Mouse (Mus musculus) CH12.LX (cell line): Measurements from ENCODE around the gene Fam213b. TPM values are rescaled to one million over a fixed set of nuclear protein-coding genes. Genes with fewer than 3 reads are reported as not detected.

Experiments used
- DNase-seq: peaks from one replicate; pipeline ENCODE4 v3.0.0-alpha.2; 2013; ENCODE audit errors: extremely low read depth
- H3K27ac ChIP-seq: 2 replicates; pipeline ENCODE4 v1.5.1; 2012; ENCODE audit warnings: low read depth, mild to moderate bottlenecking, control low read depth, moderate library complexity; ENCODE audit not compliant: insufficient read depth
- H3K27me3 ChIP-seq: replicated peaks from 2 replicates; pipeline ENCODE3; 2012; ENCODE audit warnings: inconsistent platforms
- H3K36me3 ChIP-seq, 2 experiments: replicated peaks in 1 of 2; 2 replicates each; pipeline versions ENCODE3 to v1.6.1; 2012; ENCODE audit warnings: inconsistent platforms in 1 of 2, low read length in 1 of 2, mild to moderate bottlenecking in 1 of 2, mixed read lengths in 1 of 2, moderate library complexity in 1 of 2; ENCODE audit not compliant: control insufficient read depth in 1 of 2, insufficient read depth in 1 of 2
- H3K4me1 ChIP-seq, 2 experiments: 2 replicates each; pipeline ENCODE4 v1.6.1; 2012; ENCODE audit warnings: inconsistent platforms in 1 of 2, moderate library complexity in 1 of 2; ENCODE audit not compliant: insufficient read depth in 2 of 2, control insufficient read depth in 1 of 2
- H3K4me2 ChIP-seq: 2 replicates; pipeline ENCODE4 v1.6.1; 2012; ENCODE audit warnings: low read depth, mild to moderate bottlenecking, control low read depth; ENCODE audit not compliant: poor library complexity, insufficient read depth, severe bottlenecking
- H3K4me3 ChIP-seq, 3 experiments: fragments of 150-350 bp in 1 of 3; sonication (generic) in 1 of 3; replicated peaks in 1 of 3; 2 replicates each; pipeline versions ENCODE3 to v1.5.1; 2011 to 2012; ENCODE audit warnings: low read depth in 2 of 3, low read length in 2 of 3, mild to moderate bottlenecking in 2 of 3, moderate library complexity in 2 of 3, control low read depth in 1 of 3, improper control_type of control experiment in 1 of 3, inconsistent platforms in 1 of 3, mixed read lengths in 1 of 3; ENCODE audit not compliant: poor library complexity in 1 of 3
- H3K79me2 ChIP-seq: replicated peaks from 2 replicates; pipeline ENCODE4 v1.6.1; 2012; ENCODE audit warnings: mild to moderate bottlenecking, moderate library complexity; ENCODE audit not compliant: control insufficient read depth, poor library complexity, insufficient read depth, severe bottlenecking; ENCODE audit errors: extremely low read depth
- H3K9ac ChIP-seq: 2 replicates; pipeline ENCODE4 v1.6.1; 2012; ENCODE audit warnings: low read depth, mild to moderate bottlenecking, control low read depth, moderate library complexity; ENCODE audit not compliant: insufficient read depth
- H3K9me3 ChIP-seq: replicated peaks from 2 replicates; pipeline ENCODE3; 2012; ENCODE audit warnings: low read length, inconsistent platforms, mixed read lengths
- BHLHE40 ChIP-seq: IDR thresholded peaks from 2 replicates; pipeline ENCODE4 v1.6.1; 2011; ENCODE audit warnings: mild to moderate bottlenecking, low read depth, low read length, improper control_type of control experiment
- GABPA ChIP-seq: IDR thresholded peaks from 2 replicates; pipeline ENCODE4 v1.6.1; 2012; ENCODE audit warnings: low read depth, low read length, improper control_type of control experiment, inconsistent platforms; ENCODE audit not compliant: insufficient replicate concordance
- MAZ ChIP-seq: IDR thresholded peaks from 2 replicates; pipeline ENCODE4 v1.6.1; 2012; ENCODE audit warnings: low read depth, mild to moderate bottlenecking, inconsistent platforms, low read length, improper control_type of control experiment, moderate library complexity
- MYC ChIP-seq: IDR thresholded peaks from 2 replicates; pipeline ENCODE4 v1.6.1; 2011; ENCODE audit warnings: low read depth, mild to moderate bottlenecking, improper control_type of control experiment, low read length
- POLR2A ChIP-seq: IDR thresholded peaks from 2 replicates; pipeline ENCODE4 v1.6.1; 2011; ENCODE audit warnings: low read depth, mild to moderate bottlenecking, improper control_type of control experiment, low read length
- TBP ChIP-seq: conservative IDR thresholded peaks from 2 replicates; pipeline ENCODE4 v1.6.1; 2011; ENCODE audit warnings: low read depth, low read length, improper control_type of control experiment
- TCF12 ChIP-seq: IDR thresholded peaks from 2 replicates; pipeline ENCODE4 v1.6.1; 2014; ENCODE audit warnings: low read depth, mild to moderate bottlenecking, inconsistent platforms, low read length, improper control_type of control experiment
- ZC3H11A ChIP-seq: IDR thresholded peaks from 2 replicates; pipeline ENCODE4 v1.6.1; 2012; ENCODE audit warnings: low read depth, mild to moderate bottlenecking, inconsistent platforms, low read length, improper control_type of control experiment
- ZNF384 ChIP-seq: IDR thresholded peaks from 2 replicates; pipeline ENCODE4 v1.6.1; 2012; ENCODE audit warnings: low read depth, low read length, improper control_type of control experiment, inconsistent platforms
- dilution Hi-C: fragments of 300-500 bp; cut with MboI; formaldehyde crosslinking; loops from 2 replicates; pipeline ENCODE4 v1.14.3; 2020; ENCODE audit warnings: low sequenced_read_pairs; ENCODE audit not compliant: extremely low pct_unique_long_range_greater_than_20kb, extremely low pct_ligation_motif_present
- in situ Hi-C: fragments of 300-500 bp; cut with MboI; formaldehyde crosslinking; loops from 3 replicates; pipeline ENCODE4 v1.14.3; 2019; ENCODE audit warnings: low sequenced_read_pairs, low pct_ligation_motif_present, low pct_unique_long_range_greater_than_20kb, mixed read lengths
- polyA plus RNA-seq: library from polyadenylated mRNA; unstranded; fragments of >175 nt; gene quantifications from 2 replicates; pipeline ENCODE4 v1.2.1, GENCODE M21; 2012; ENCODE audit warnings: low read depth; ENCODE audit not compliant: insufficient read length
- total RNA-seq, 2 experiments: library from RNA; depleted of rRNA; stranded (reverse); fragments of 300-350 nt in 1 of 2; fragments of >200 nt in 1 of 2; gene quantifications; 2 replicates each; pipeline ENCODE4 v1.2.3; 2012 to 2014

Fam213b gene
- total and polyA plus RNA-seq, 3 experiments, result 5.5 to 49.8 (median 6.1) TPM

- Histone ChIP-seq H3K4me2 (no peak overlapping the region), H3K4me1 (peaks cover 0 to 10% of the 10 kb centered on the region in 2 experiments; a peak in 2 of 4 replicates), H3K27me3 (peaks cover 78% of the 10 kb centered on the region), H3K9ac (no peak overlapping the region), H3K9me3 (peaks cover 3% of the 10 kb centered on the region), H3K4me3 (no peak overlapping the region), H3K36me3 (no peaks in the 10 kb centered on the region), H3K27ac (no peak overlapping the region), H3K79me2 (no peaks in the 10 kb centered on the region)
- in situ Hi-C loops, result no loop called here
- DNase-seq, result no peak
- TF ChIP-seq TCF12 (no peak), GABPA (no peak), POLR2A (no peak)
- dilution Hi-C loops, result no loop called here
Observed at GRCm38 (mm10) chr4:154867257-154867656, 31.7 kb downstream of the Fam213b start.

- no peak overlapping the region for H3K4me2 ChIP-seq
- in situ Hi-C loops (no loop called here), dilution Hi-C loops (no loop called here)
- H3K9me3 ChIP-seq, result no peaks in the 10 kb centered on the region
- no peak for TF ChIP-seq ZNF384
- no peak overlapping the region for H3K27ac ChIP-seq
- no peaks in the 10 kb centered on the region for H3K79me2 ChIP-seq
- peaks cover 0 to 10% of the 10 kb centered on the region in 2 experiments; a peak in 2 of 4 replicates for H3K4me1 ChIP-seq
- no peak overlapping the region for H3K4me3 ChIP-seq
- DNase-seq, result no peak
- H3K9ac ChIP-seq, result no peak overlapping the region
- no peaks in the 10 kb centered on the region for H3K36me3 ChIP-seq
- H3K27me3 ChIP-seq, result peaks cover 78% of the 10 kb centered on the region
Observed at GRCm38 (mm10) chr4:154866391-154866790, 32.5 kb downstream of the Fam213b start.

- Histone ChIP-seq H3K27ac (no peak overlapping the region), H3K4me2 (no peak overlapping the region), H3K9ac (no peak overlapping the region), H3K4me3 (no peak overlapping the region), H3K36me3 (no peaks in the 10 kb centered on the region), H3K4me1 (peaks cover 0 to 13% of the 10 kb centered on the region in 2 experiments; a peak in 3 of 4 replicates), H3K79me2 (no peaks in the 10 kb centered on the region), H3K27me3 (peaks cover 78% of the 10 kb centered on the region), H3K9me3 (no peaks in the 10 kb centered on the region)
- dilution Hi-C loops (no loop called here), in situ Hi-C loops (no loop called here)
- DNase-seq, result no peak
- no peak for TF ChIP-seq MAZ
- no peak for TF ChIP-seq TBP
- no peak for TF ChIP-seq TCF12
- no peak for TF ChIP-seq MYC
- no peak for TF ChIP-seq ZC3H11A
- TF ChIP-seq BHLHE40, result no peak
Observed at GRCm38 (mm10) chr4:154864961-154865760, 33.8 kb downstream of the Fam213b start.
